Mouse (Mus musculus) liver, embryonic 13.5 days (tissue): ENCODE data around the gene Snrnp40. TPM values are rescaled to one million over a fixed set of nuclear protein-coding genes. Genes with fewer than 3 reads are reported as not detected.

Experiments
- ATAC-seq: fragments of 200-750 bp; cut with Nextera tagmentation; 2 replicates; pipeline ENCODE4 v1.8.0; 2017; ENCODE audit warnings: low read depth, mild to moderate bottlenecking, moderate number of reproducible peaks, moderate library complexity
- DNase-seq: peaks from one replicate; pipeline ENCODE4 v3.0.0; 2022
- H3K27ac ChIP-seq: fragments of 300-500 bp; sonication (generic); 2 replicates; pipeline ENCODE4 v1.5.1; 2015; ENCODE audit warnings: moderate library complexity, mild to moderate bottlenecking, inconsistent platforms
- H3K27me3 ChIP-seq: fragments of 300-500 bp; sonication (generic); 2 replicates; pipeline ENCODE4 v1.6.1; 2015; ENCODE audit warnings: mild to moderate bottlenecking, inconsistent platforms
- H3K36me3 ChIP-seq: fragments of 300-500 bp; sonication (generic); 2 replicates; pipeline ENCODE4 v1.6.1; 2015; ENCODE audit warnings: mild to moderate bottlenecking, inconsistent platforms
- H3K4me1 ChIP-seq: fragments of 300-500 bp; sonication (generic); replicated peaks from 2 replicates; pipeline ENCODE4 v1.6.1; 2015; ENCODE audit warnings: inconsistent platforms
- H3K4me2 ChIP-seq: fragments of 300-500 bp; sonication (generic); 2 replicates; pipeline ENCODE4 v1.6.1; 2015; ENCODE audit warnings: inconsistent platforms, mild to moderate bottlenecking, moderate library complexity
- H3K4me3 ChIP-seq: fragments of 300-500 bp; sonication (generic); replicated peaks from 2 replicates; pipeline ENCODE4 v1.5.1; 2015; ENCODE audit warnings: mild to moderate bottlenecking, inconsistent platforms
- H3K9ac ChIP-seq: fragments of 300-500 bp; sonication (generic); 2 replicates; pipeline ENCODE4 v1.6.1; 2015; ENCODE audit warnings: mild to moderate bottlenecking, inconsistent platforms
- H3K9me3 ChIP-seq: fragments of 300-500 bp; sonication (generic); replicated peaks from 2 replicates; pipeline ENCODE4 v1.6.1; 2016; ENCODE audit warnings: inconsistent platforms
- WGBS: fragments of 180-500 bp; shearing (Covaris S2); methylation state at CpG from one replicate; pipeline ENCODE4 v1.1.7; 2015; ENCODE audit not compliant: insufficient replicate concordance; 5-methylcytosine and 5-hydroxymethylcytosine counted together
- polyA plus RNA-seq: library from polyadenylated mRNA; unstranded; fragments of >200 nt; fragmentation: Nextera tagmentation; extraction: Ambion mirVana; gene quantifications from 2 replicates; pipeline ENCODE4 v1.2.1, GENCODE M21; 2015

The Snrnp40 gene
- polyA plus RNA-seq: 94.0 and 96.3 TPM in 2 replicates

DNA sequence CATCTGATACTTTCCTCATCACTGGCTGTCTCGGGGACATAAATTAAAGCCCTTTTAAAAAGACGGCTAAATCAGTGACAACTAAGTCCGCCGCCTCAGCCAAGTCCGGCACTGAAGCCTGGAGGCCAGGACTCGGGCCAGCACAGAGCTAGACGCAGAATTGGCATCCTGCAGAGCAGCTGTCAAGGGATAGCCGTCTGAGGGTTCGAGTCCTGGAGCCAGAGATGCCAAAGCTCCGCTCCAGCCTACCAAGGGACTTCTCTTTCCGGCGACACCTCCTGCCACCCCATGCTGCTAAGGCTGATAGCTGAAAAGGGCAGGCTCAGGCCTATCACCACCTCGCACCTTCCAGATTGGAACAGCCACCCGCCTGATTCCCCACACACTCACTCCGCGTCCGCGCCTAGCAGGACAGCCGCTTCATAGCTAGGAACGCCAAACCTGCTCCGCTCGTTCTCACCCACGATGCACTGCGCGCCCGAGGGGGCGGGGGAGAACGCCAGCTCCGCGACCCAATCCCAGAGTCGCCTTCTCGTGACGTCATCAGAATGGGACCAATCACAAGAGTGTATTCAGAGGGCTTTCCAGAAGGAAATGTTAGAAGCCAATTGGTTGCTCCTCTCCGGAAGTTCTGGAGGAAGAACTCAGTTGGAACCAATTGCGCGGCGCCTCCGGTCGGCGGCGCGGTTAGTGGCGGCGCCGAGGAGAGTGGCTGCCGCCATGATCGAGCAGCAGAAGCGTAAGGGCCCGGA lies at the start of gene Snrnp40, which contains the start of gene Zcchc17:
Snrnp40 (plus strand) TSS at position 647 of the 752 bp plus-strand sequence.
Zcchc17 (minus strand) TSS at position 458 of the 752 bp plus-strand sequence.
- DNase-seq: peak; percentile 99
- Histone ChIP-seq H3K9me3 (no peaks in the 10 kb centered on the region), H3K4me2 (peak within 1 kb of the TSS; percentile 80), H3K27me3 (no peaks in the 10 kb centered on the region), H3K4me1 (peaks cover 38% of the 10 kb centered on the region), H3K9ac (peak within 1 kb of the TSS; percentile 91), H3K27ac (peak within 1 kb of the TSS; percentile 91), H3K36me3 (peaks cover 42% of the 10 kb centered on the region), H3K4me3 (peak within 1 kb of the TSS; percentile 90)
- peak; percentile 95 for ATAC-seq
- under 1% methylated on average over 49 of the region's 49 CpGs for WGBS

DNA sequence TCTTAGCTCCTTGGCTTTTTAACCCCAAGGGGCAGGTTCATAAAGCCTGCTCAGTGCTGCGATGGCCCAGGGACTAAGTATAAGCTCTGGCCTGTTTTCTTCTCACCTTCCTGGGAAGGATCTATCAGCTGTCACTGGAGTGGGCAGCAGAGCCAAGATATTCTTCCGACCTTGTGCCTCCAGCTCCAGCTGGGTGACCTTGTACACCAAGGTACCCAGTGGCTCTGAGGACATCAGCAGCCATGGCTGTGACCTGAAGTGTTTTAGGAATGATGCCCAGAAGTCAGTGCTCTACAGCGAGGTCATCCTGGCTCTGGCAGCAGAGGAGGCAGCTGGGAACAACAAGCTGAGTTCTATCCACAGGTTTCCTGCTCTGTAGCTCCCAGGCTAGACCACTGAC lies 47.4 kb upstream of the Snrnp40 start:
- H3K4me2 ChIP-seq: no peak overlapping the region
- H3K27me3 ChIP-seq: peaks cover 50% of the 10 kb centered on the region
- WGBS: 73% methylated on average over 3 of the region's 3 CpGs
- no peak overlapping the region for H3K9ac ChIP-seq
- ATAC-seq (no peak), DNase-seq (no peak)
- no peaks in the 10 kb centered on the region for H3K9me3 ChIP-seq
- peaks cover 21% of the 10 kb centered on the region for H3K4me1 ChIP-seq
- H3K36me3 ChIP-seq: peaks cover 21% of the 10 kb centered on the region
- H3K27ac ChIP-seq: no peak overlapping the region
- H3K4me3 ChIP-seq: no peak overlapping the region

DNA sequence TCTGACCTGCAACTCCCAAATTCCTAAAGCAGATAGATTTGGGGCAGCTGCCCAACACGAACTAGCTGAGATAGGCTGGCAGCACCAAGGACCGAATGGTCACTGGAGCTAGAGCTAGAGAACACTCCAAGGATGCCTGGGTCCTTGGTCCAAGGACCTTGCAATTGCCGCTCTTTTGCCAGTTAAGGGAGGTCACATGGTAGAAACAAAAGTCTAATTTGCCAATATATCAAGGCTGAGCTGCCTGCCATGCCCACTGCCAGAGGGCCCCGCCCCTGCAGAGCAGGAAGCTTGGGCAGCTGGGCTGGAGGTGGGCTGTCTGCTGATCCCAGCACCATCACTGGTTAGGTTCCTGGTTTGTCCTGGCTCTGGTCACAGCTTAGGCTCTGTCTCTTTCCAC lies 46.4 kb upstream of the Snrnp40 start:
- no peak for DNase-seq
- peaks cover 22% of the 10 kb centered on the region for H3K36me3 ChIP-seq
- 71% methylated on average over 4 of the region's 4 CpGs for WGBS

DNA sequence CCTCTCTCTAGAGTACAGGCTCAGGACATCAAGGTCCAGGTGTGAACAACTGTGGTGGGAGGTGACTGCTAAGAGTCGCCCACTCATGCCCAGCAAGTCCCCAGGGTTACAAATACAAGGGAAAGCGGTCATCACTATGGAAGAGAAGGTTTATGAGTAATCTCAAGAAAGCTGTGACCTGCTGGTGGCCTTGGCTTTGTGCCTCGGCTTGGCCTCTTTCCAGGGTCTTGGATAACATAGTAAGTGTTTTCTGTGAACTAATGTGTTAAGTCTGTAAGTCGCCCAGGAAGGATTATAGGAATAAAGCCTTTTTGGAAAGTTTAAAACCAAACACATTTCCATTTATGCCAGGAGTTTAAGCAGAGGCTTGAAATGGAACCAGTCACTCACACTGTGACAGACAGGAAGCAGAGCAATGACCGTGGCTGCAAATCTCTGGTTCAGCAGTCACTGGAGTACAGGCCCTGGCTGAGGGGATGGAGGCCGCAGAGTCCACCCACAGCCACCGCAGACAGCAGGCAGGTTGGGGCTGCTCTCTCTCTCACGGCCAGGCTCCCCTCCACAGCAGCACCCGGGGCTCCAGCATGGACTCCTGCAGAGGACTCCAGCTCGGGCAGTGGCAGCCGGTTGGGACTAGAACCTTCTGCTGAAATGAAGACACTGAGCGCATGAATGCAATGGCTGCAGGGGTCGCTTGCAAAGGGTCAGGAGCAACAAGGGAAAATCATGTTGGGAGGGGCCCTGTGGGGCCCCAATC lies 44.0 kb upstream of the Snrnp40 start:
- Histone ChIP-seq H3K9ac (no peak overlapping the region), H3K9me3 (no peaks in the 10 kb centered on the region), H3K27ac (no peak overlapping the region), H3K4me2 (no peak overlapping the region), H3K27me3 (peaks cover 16% of the 10 kb centered on the region), H3K4me3 (no peak overlapping the region), H3K4me1 (0 out of 2 replicates have a peak, but pooled peaks cover 5% of the 10 kb centered on the region), H3K36me3 (peaks cover 41% of the 10 kb centered on the region)
- 79% methylated on average over 13 of the region's 13 CpGs for WGBS
- ATAC-seq (no peak), DNase-seq (no peak)

More for the DNA sequence above, 46.4 kb upstream of the Snrnp40 start:
- Histone ChIP-seq H3K27ac (no peak overlapping the region), H3K9ac (no peak overlapping the region), H3K4me3 (no peak overlapping the region), H3K4me1 (peaks cover 10% of the 10 kb centered on the region), H3K9me3 (no peaks in the 10 kb centered on the region), H3K4me2 (no peak overlapping the region), H3K27me3 (peaks cover 40% of the 10 kb centered on the region)
- ATAC-seq: no peak

DNA sequence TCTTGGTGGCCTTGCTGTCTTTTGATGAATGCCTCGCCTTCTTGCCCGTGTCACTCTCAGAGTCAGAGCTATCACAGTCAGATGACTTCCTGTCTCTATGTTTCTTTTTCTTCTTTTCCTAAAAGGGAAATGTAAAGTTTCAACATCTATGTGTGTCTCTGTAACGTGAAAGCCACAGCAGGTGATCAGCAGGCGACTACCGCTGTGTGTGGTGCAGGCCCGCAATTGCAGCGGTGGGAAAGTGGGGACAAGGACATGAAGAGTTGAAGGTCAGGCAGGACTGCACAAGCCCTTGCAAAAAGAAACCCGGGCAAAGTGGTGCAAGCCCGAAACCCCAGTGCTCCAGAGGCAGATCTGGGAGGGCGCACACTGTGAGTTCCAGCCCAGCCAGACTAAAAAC lies 43.2 kb upstream of the Snrnp40 start:
- no peak overlapping the region for H3K27ac ChIP-seq

DNA sequence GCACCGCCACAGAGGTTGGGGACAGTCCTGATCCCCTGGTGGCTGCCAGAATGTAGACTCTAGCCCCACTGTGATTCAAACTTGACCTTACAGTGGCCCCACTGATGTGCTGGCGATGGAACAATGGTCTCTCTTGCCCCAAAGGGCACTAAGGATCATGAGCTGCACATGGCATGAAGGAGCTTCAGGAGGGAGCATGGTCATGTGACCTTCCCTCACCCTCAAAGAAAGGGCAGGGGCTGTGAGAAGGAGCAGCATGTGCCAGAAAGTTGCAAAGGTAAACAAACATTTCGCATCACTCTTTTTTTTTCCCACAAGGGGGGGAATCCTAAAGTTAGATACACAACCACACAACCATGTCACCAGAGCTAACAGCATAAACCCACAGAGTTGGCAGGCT lies 41.8 kb upstream of the Snrnp40 start:
- WGBS: 73% methylated on average over 3 of the region's 3 CpGs
- ATAC-seq: no peak
- Histone ChIP-seq H3K9me3 (no peaks in the 10 kb centered on the region), H3K36me3 (peaks cover 59% of the 10 kb centered on the region), H3K27ac (no peak overlapping the region), H3K4me1 (peaks cover 22% of the 10 kb centered on the region), H3K4me2 (no peak overlapping the region), H3K4me3 (no peak overlapping the region), H3K27me3 (no peaks in the 10 kb centered on the region), H3K9ac (no peak overlapping the region)
- no peak for DNase-seq

More for the DNA sequence above, 43.2 kb upstream of the Snrnp40 start:
- Histone ChIP-seq H3K27me3 (peaks cover 8% of the 10 kb centered on the region), H3K9ac (no peak overlapping the region), H3K4me1 (peaks cover 8% of the 10 kb centered on the region), H3K4me2 (no peak overlapping the region), H3K4me3 (no peak overlapping the region), H3K36me3 (peaks cover 45% of the 10 kb centered on the region), H3K9me3 (no peaks in the 10 kb centered on the region)
- DNase-seq (no peak), ATAC-seq (no peak)
- 76% methylated on average over 10 of the region's 10 CpGs for WGBS

DNA sequence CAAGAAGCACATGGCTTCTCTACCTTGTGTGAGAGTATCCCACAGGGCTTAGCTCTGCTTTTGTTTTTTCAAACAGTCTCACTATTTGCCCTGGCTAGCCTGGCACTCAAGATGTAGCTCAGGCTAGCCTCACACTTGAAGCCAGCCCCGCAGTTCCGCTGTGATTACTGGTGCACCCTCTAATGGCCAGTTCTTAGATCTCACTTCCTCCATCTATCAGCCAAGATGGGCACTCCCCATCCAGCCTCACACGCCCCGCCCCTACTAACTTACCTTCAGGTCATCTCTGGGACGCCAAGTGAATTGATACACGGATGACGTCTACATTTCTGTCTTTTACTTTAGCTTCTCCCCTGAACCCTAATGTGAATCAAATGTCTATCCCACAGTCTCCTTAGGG lies 40.4 kb upstream of the Snrnp40 start:
- Histone ChIP-seq H3K9me3 (no peaks in the 10 kb centered on the region), H3K4me3 (no peak overlapping the region), H3K36me3 (peaks cover 70% of the 10 kb centered on the region), H3K27me3 (no peaks in the 10 kb centered on the region), H3K9ac (no peak overlapping the region), H3K27ac (no peak overlapping the region), H3K4me1 (peaks cover 25% of the 10 kb centered on the region), H3K4me2 (no peak overlapping the region)
- DNase-seq (no peak), ATAC-seq (no peak)
- WGBS: 79% methylated on average over 7 of the region's 7 CpGs

DNA sequence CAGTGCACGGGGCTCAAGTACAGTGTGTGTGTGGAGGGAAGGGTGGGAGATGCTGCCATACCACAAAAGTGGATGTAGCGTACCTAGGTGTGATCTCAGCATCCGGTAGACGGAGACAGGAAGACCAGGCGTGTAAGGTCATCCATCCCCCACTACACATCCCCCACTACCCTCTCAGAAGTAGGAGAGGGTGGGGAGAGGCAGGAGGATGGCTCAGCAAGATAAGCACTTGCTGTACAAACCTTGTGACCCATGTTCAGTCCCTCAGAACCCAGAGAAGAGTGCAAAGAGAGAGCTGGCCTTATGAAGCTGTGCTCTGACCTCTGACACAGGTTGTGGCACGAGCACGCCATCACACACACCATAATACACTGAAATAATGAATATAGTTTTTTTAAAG lies 38.3 kb upstream of the Snrnp40 start:
- Histone ChIP-seq H3K9me3 (no peaks in the 10 kb centered on the region), H3K4me3 (no peak overlapping the region), H3K27ac (no peak overlapping the region), H3K4me1 (peaks cover 23% of the 10 kb centered on the region), H3K36me3 (peaks cover 71% of the 10 kb centered on the region), H3K4me2 (no peak overlapping the region), H3K27me3 (no peaks in the 10 kb centered on the region), H3K9ac (no peak overlapping the region)
- ATAC-seq: peak; percentile 66
- no peak for DNase-seq
- WGBS: 71% methylated on average over 7 of the region's 7 CpGs

DNA sequence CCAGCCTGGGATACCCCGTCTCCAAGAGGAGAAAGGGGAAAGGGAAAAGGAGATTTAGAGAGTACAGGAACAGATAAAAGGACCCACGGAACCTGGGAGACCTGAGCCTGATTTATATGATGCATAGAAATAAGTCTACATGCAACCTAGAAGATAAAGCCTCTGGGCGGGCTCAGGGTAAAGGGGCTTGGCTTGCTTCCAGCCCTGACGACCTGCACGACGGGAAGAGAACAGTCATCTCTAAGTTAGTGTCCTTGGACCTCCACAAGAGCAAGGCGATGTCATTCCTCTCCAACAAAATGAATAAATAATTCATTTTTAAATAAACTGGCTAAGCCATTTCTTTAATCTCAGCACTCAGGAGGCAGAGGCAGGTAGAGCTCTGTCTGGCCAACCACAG lies 37.4 kb upstream of the Snrnp40 start:
- DNase-seq: no peak
- Histone ChIP-seq H3K4me1 (peaks cover 20% of the 10 kb centered on the region), H3K27me3 (no peaks in the 10 kb centered on the region), H3K36me3 (peaks cover 81% of the 10 kb centered on the region), H3K4me3 (no peak overlapping the region), H3K4me2 (no peak overlapping the region), H3K9ac (no peak overlapping the region), H3K9me3 (no peaks in the 10 kb centered on the region), H3K27ac (no peak overlapping the region; the same call in 1 of the 2 replicates)
- WGBS: 66% methylated on average over 7 of the region's 7 CpGs
- ATAC-seq: no peak

DNA sequence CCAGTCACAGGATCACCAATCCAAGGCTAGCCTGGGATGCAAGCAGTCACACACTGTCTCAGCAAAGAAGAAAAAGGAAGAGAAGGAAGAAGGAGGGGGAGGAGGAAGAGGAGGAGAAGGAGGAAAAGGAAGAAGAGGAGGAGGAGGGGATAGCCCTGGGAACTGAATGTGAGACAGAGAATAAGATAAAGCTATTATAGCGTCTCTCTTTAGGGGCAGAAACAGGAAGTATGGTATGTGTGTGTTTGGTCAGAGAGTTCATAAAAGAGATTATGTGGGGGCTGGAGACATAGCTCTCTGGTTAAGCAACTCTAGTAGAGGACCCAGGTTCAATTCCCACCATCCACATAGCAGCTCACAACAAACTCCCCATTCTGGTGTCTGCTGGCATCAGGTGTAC lies 36.8 kb upstream of the Snrnp40 start:
- WGBS: 24% methylated on average over 1 of the region's 1 CpGs

DNA sequence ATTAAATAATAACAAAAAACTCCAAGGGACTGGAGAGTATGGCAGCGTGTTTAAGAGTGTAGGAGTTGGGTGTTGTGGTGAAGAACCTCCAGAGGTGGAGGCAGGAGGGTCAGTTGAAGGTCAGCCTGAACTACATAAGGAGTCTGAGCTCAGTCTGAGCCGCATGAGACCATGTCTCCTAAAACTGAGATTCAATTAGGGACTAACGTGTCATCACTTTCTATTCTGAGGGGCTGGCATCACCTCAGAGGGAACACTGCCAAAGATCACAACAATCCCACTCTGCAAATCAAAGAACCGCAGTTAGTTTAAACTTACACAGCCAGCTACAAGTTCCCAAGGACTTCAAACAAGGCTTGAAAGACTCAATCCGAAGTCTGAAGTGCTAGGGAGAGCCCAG lies 36.3 kb upstream of the Snrnp40 start:
- Histone ChIP-seq H3K27me3 (no peaks in the 10 kb centered on the region), H3K36me3 (peaks cover 87% of the 10 kb centered on the region), H3K4me1 (peaks cover 20% of the 10 kb centered on the region), H3K27ac (peak overlapping the region; percentile 6; the same call in 1 of the 2 replicates), H3K4me2 (no peak overlapping the region), H3K9me3 (no peaks in the 10 kb centered on the region), H3K9ac (no peak overlapping the region), H3K4me3 (no peak overlapping the region)
- no peak for DNase-seq
- 77% methylated on average over 5 of the region's 5 CpGs for WGBS
- ATAC-seq: no peak

More for the DNA sequence above, 36.8 kb upstream of the Snrnp40 start:
- no peaks in the 10 kb centered on the region for H3K9me3 ChIP-seq
- peaks cover 20% of the 10 kb centered on the region for H3K4me1 ChIP-seq
- no peak overlapping the region for H3K4me3 ChIP-seq
- ATAC-seq (no peak), DNase-seq (no peak)
- no peak overlapping the region for H3K9ac ChIP-seq
- H3K4me2 ChIP-seq: no peak overlapping the region
- H3K27me3 ChIP-seq: no peaks in the 10 kb centered on the region
- no peak overlapping the region for H3K27ac ChIP-seq
- H3K36me3 ChIP-seq: peaks cover 86% of the 10 kb centered on the region
